In genomic region chr19:47015396-47015795, GRCm38 (mm10) we compare ENCODE assay signal across 8 mouse cellular contexts. TPM values are rescaled to one million over a fixed set of nuclear protein-coding genes. Genes with fewer than 3 reads are reported as not detected.
DNase-seq lines count a peak whose midpoint lies in the region; ATAC-seq and TF ChIP-seq lines count a peak whose summit lies in the region.

No protein-coding gene starts in this region.

- no peak for DNase-seq in heart, postnatal 0 days (ENCODE audit: low spot score)
- DNase-seq in heart, postnatal 14 days, result no peak
- DNase-seq in ZHBTc4 (ENCODE audit: low read depth, low spot score), result peak; percentile 53
- DNase-seq in yolk sac, embryonic 10.5 days (ENCODE audit: low spot score), result no peak
- no peak for DNase-seq in urinary bladder, postnatal 14 days (ENCODE audit: low spot score)

- TF ChIP-seq EP300 in heart, postnatal 0 days (IDR thresholded peaks at IDR 0.05; ENCODE audit: low read depth), result no peak

- intact Hi-C loops in heart, postnatal 14 days (cut with DNase I), result no loop called here

- 0 out of 2 replicates have a peak, but pooled peaks have one; percentile 30 for ATAC-seq in heart, postnatal 0 days (ENCODE audit: insufficient read depth, low read depth)
- ATAC-seq in forebrain, embryonic 16.5 days, result peak; percentile 19
- ATAC-seq in midbrain, embryonic 12.5 days (ENCODE audit: low FRiP score, low read depth), result no peak
- no peak for ATAC-seq in megakaryocyte-erythroid progenitor cell, adult 5-6 weeks (replicated peaks; ENCODE audit: low FRiP score, low TSS enrichment, poor library complexity, severe bottlenecking)

- WGBS in heart, postnatal 0 days, result 2% methylated on average over 36 of the region's 37 CpGs
- WGBS in forebrain, embryonic 16.5 days, result under 1% methylated on average over 37 of the region's 37 CpGs
- 1% methylated on average over 37 of the region's 37 CpGs for WGBS in midbrain, embryonic 12.5 days

- no peak for TF ChIP-seq CTCF in heart, postnatal 0 days (IDR thresholded peaks at IDR 0.05; ENCODE audit: low read depth)

- H3K27ac ChIP-seq in heart, postnatal 0 days (ENCODE audit: low read depth), result no peak overlapping the region
- peak overlapping the region; percentile 97 for H3K27ac ChIP-seq in forebrain, embryonic 16.5 days (ENCODE audit: low read length)
- H3K27ac ChIP-seq in midbrain, embryonic 12.5 days (replicated peaks), result peak overlapping the region; percentile 86

- no peaks in the 10 kb centered on the region; the same call in 1 of the 2 replicates for H3K4me1 ChIP-seq in heart, postnatal 0 days (ENCODE audit: control insufficient read depth, insufficient read depth)
- H3K4me1 ChIP-seq in forebrain, embryonic 16.5 days (replicated peaks; ENCODE audit: control insufficient read depth, insufficient read depth, low read length), result peaks cover 21% of the 10 kb centered on the region
- H3K4me1 ChIP-seq in midbrain, embryonic 12.5 days, result peaks cover 19% of the 10 kb centered on the region

- peaks cover 77% of the 10 kb centered on the region for H3K27me3 ChIP-seq in heart, postnatal 0 days (ENCODE audit: control insufficient read depth, insufficient read depth, low read length)
- peaks cover 13% of the 10 kb centered on the region for H3K27me3 ChIP-seq in forebrain, embryonic 16.5 days (replicated peaks; ENCODE audit: control insufficient read depth, insufficient read depth, low read length)
- peaks cover 55% of the 10 kb centered on the region for H3K27me3 ChIP-seq in midbrain, embryonic 12.5 days

- no peaks in the 10 kb centered on the region for H3K9me3 ChIP-seq in heart, postnatal 0 days (replicated peaks; ENCODE audit: control insufficient read depth, low read length)
- no peaks in the 10 kb centered on the region for H3K9me3 ChIP-seq in forebrain, embryonic 16.5 days (ENCODE audit: control insufficient read depth, low read length)
- no peaks in the 10 kb centered on the region for H3K9me3 ChIP-seq in midbrain, embryonic 12.5 days

- peak overlapping the region; percentile 37 for H3K4me3 ChIP-seq in heart, postnatal 0 days (ENCODE audit: low read depth, low read length)
- H3K4me3 ChIP-seq in forebrain, embryonic 16.5 days (replicated peaks; ENCODE audit: low read length), result peak overlapping the region; percentile 80
- peak overlapping the region; percentile 61 for H3K4me3 ChIP-seq in midbrain, embryonic 12.5 days

- no peaks in the 10 kb centered on the region for H3K36me3 ChIP-seq in heart, postnatal 0 days (replicated peaks; ENCODE audit: control insufficient read depth, insufficient read depth, low read length)
- H3K36me3 ChIP-seq in forebrain, embryonic 16.5 days (ENCODE audit: control insufficient read depth, insufficient read depth), result 0 out of 2 replicates have a peak, but pooled peaks cover 4% of the 10 kb centered on the region
- H3K36me3 ChIP-seq in midbrain, embryonic 12.5 days, result no peaks in the 10 kb centered on the region

- H3K4me2 ChIP-seq in heart, postnatal 0 days (ENCODE audit: low read depth, low read length), result peak overlapping the region; percentile 53
- peak overlapping the region; percentile 71 for H3K4me2 ChIP-seq in forebrain, embryonic 16.5 days (ENCODE audit: low read length)
- H3K4me2 ChIP-seq in midbrain, embryonic 12.5 days (replicated peaks), result peak overlapping the region; percentile 58

- no peak overlapping the region for H3K9ac ChIP-seq in heart, postnatal 0 days (replicated peaks; ENCODE audit: low read depth, low read length)
- H3K9ac ChIP-seq in forebrain, embryonic 16.5 days (replicated peaks; ENCODE audit: low read depth, low read length), result peak overlapping the region; percentile 88
- peak overlapping the region; percentile 79 for H3K9ac ChIP-seq in midbrain, embryonic 12.5 days (replicated peaks)

RNA-seq across cellular contexts. Expression of gene Nt5c2, which starts 0.4 kb away (rescaled TPM):
- 33.9 and 48.1 TPM in 2 replicates for total RNA-seq in heart, postnatal 0 days (2014; rRNA removed; ENCODE audit: low replicate concordance)
- 92.7 and 111 TPM in 2 replicates for polyA plus RNA-seq in heart, postnatal 0 days (2015; fragmentation: Nextera tagmentation; extraction: Ambion mirVana)
- 10 to 100 TPM; 64.9 to 75.1 TPM for total RNA-seq in heart, postnatal 14 days (2021)
- polyA plus RNA-seq in forebrain, embryonic 16.5 days (2015; fragmentation: Nextera tagmentation; extraction: Ambion mirVana), result 76.8 and 81.4 TPM in 2 replicates
- 79.8 and 84.8 TPM in 2 replicates for polyA plus RNA-seq in midbrain, embryonic 12.5 days (2016; fragmentation: Nextera tagmentation; extraction: Ambion mirVana)
- total RNA-seq in megakaryocyte-erythroid progenitor cell, adult 5-6 weeks (2014; fragmentation: Nextera tagmentation), result 87.1 and 88.5 TPM in 2 replicates
- total RNA-seq in megakaryocyte-erythroid progenitor cell, adult 5-6 weeks (2017), result 142 and 145 TPM in 2 replicates

RNA-seq across cellular contexts. Expression of gene Ina, which starts 0.9 kb away (rescaled TPM):
- total RNA-seq in heart, postnatal 0 days (2014; rRNA removed; ENCODE audit: low replicate concordance), result not detected in 2 replicates
- not detected in 2 replicates for polyA plus RNA-seq in heart, postnatal 0 days (2015; fragmentation: Nextera tagmentation; extraction: Ambion mirVana)
- total RNA-seq in heart, postnatal 14 days (2021), result not detected
- polyA plus RNA-seq in forebrain, embryonic 16.5 days (2015; fragmentation: Nextera tagmentation; extraction: Ambion mirVana), result 272 and 295 TPM in 2 replicates
- polyA plus RNA-seq in midbrain, embryonic 12.5 days (2016; fragmentation: Nextera tagmentation; extraction: Ambion mirVana), result 368 and 390 TPM in 2 replicates
- total RNA-seq in megakaryocyte-erythroid progenitor cell, adult 5-6 weeks (2014; fragmentation: Nextera tagmentation), result 1.1 TPM in 1 of 2 replicates, not detected in the other
- 0.09 and 0.27 TPM in 2 replicates for total RNA-seq in megakaryocyte-erythroid progenitor cell, adult 5-6 weeks (2017)

RNA-seq across cellular contexts. Expression of gene Pcgf6, which starts 35.3 kb away (rescaled TPM):
- 3.3 and 4.3 TPM in 2 replicates for total RNA-seq in heart, postnatal 0 days (2014; rRNA removed; ENCODE audit: low replicate concordance)
- 4.1 and 4.2 TPM in 2 replicates for polyA plus RNA-seq in heart, postnatal 0 days (2015; fragmentation: Nextera tagmentation; extraction: Ambion mirVana)
- total RNA-seq in heart, postnatal 14 days (2021), result 1 to 10 TPM; 2.8 to 2.9 TPM
- 28.9 and 32.3 TPM in 2 replicates for polyA plus RNA-seq in forebrain, embryonic 16.5 days (2015; fragmentation: Nextera tagmentation; extraction: Ambion mirVana)
- 32.6 and 33.8 TPM in 2 replicates for polyA plus RNA-seq in midbrain, embryonic 12.5 days (2016; fragmentation: Nextera tagmentation; extraction: Ambion mirVana)
- 33.8 and 37.5 TPM in 2 replicates for total RNA-seq in megakaryocyte-erythroid progenitor cell, adult 5-6 weeks (2014; fragmentation: Nextera tagmentation)
- total RNA-seq in megakaryocyte-erythroid progenitor cell, adult 5-6 weeks (2017), result 18.6 and 19.8 TPM in 2 replicates

RNA-seq across cellular contexts. Expression of gene Taf5, which starts 52.1 kb away (rescaled TPM):
- 5.1 and 7.0 TPM in 2 replicates for total RNA-seq in heart, postnatal 0 days (2014; rRNA removed; ENCODE audit: low replicate concordance)
- polyA plus RNA-seq in heart, postnatal 0 days (2015; fragmentation: Nextera tagmentation; extraction: Ambion mirVana), result 1.2 and 1.5 TPM in 2 replicates
- 1 to 10 TPM; 3.6 to 3.8 TPM for total RNA-seq in heart, postnatal 14 days (2021)
- polyA plus RNA-seq in forebrain, embryonic 16.5 days (2015; fragmentation: Nextera tagmentation; extraction: Ambion mirVana), result 5.8 and 6.0 TPM in 2 replicates
- 11.6 and 12.1 TPM in 2 replicates for polyA plus RNA-seq in midbrain, embryonic 12.5 days (2016; fragmentation: Nextera tagmentation; extraction: Ambion mirVana)
- 14.6 and 17.0 TPM in 2 replicates for total RNA-seq in megakaryocyte-erythroid progenitor cell, adult 5-6 weeks (2014; fragmentation: Nextera tagmentation)
- 26.3 and 28.4 TPM in 2 replicates for total RNA-seq in megakaryocyte-erythroid progenitor cell, adult 5-6 weeks (2017)

Comparison
In these comparisons a context has a peak if more than half of its experiments do, and no peak if none do; other contexts are left out.
1. ATAC-seq: peak in heart, postnatal 0 days (single experiment) and forebrain, embryonic 16.5 days (single experiment); none in midbrain, embryonic 12.5 days (single experiment) and megakaryocyte-erythroid progenitor cell, adult 5-6 weeks (single experiment).
2. Peak in every context shown above with its lines, with median percentiles within 50 percentile points of each other: H3K4me2 ChIP-seq and H3K4me3 ChIP-seq.